Mouse (Mus musculus) heart, postnatal 0 days (tissue): ENCODE measurements around the gene Olfr49. TPM values are rescaled to one million over a fixed set of nuclear protein-coding genes. Genes with fewer than 3 reads are reported as not detected.

Experiments used
- ATAC-seq: fragments of 200-750 bp; cut with Nextera tagmentation; 2 replicates; pipeline ENCODE4 v1.8.0; 2017; ENCODE audit warnings: low read depth, moderate number of reproducible peaks, moderate library complexity; ENCODE audit not compliant: insufficient read depth
- DNase-seq: peaks from one replicate; pipeline ENCODE4 v3.0.0-alpha.2; 2016; ENCODE audit warnings: low spot score
- H3K27ac ChIP-seq: fragments of 300-500 bp; sonication (generic); 2 replicates; pipeline ENCODE4 v1.5.1; 2014; ENCODE audit warnings: low read depth, mild to moderate bottlenecking
- H3K27me3 ChIP-seq: fragments of 300-500 bp; sonication (generic); 2 replicates; pipeline ENCODE4 v1.6.1; 2014; ENCODE audit warnings: low read length, mixed read lengths; ENCODE audit not compliant: control insufficient read depth, insufficient read depth
- H3K36me3 ChIP-seq: fragments of 300-500 bp; sonication (generic); replicated peaks from 2 replicates; pipeline ENCODE4 v1.6.1; 2014; ENCODE audit warnings: low read length, mixed read lengths; ENCODE audit not compliant: control insufficient read depth, insufficient read depth
- H3K4me1 ChIP-seq: fragments of 300-500 bp; sonication (generic); 2 replicates; pipeline ENCODE4 v1.6.1; 2014; ENCODE audit warnings: antibody characterized with exemption; ENCODE audit not compliant: control insufficient read depth, insufficient read depth
- H3K4me2 ChIP-seq: fragments of 300-500 bp; sonication (generic); 2 replicates; pipeline ENCODE4 v1.6.1; 2014; ENCODE audit warnings: low read depth, mild to moderate bottlenecking, low read length, moderate library complexity
- H3K4me3 ChIP-seq: fragments of 300-500 bp; sonication (generic); 2 replicates; pipeline ENCODE4 v1.5.1; 2014; ENCODE audit warnings: low read depth, low read length
- H3K9ac ChIP-seq: fragments of 300-500 bp; sonication (generic); replicated peaks from 2 replicates; pipeline ENCODE4 v1.6.1; 2014; ENCODE audit warnings: low read depth, low read length, mixed read lengths
- H3K9me3 ChIP-seq: fragments of 300-500 bp; sonication (generic); replicated peaks from 2 replicates; pipeline ENCODE4 v1.6.1; 2016; ENCODE audit warnings: low read length; ENCODE audit not compliant: control insufficient read depth
- CTCF ChIP-seq: IDR thresholded peaks from 2 replicates; pipeline ENCODE4 v1.5.1; 2016; ENCODE audit warnings: antibody characterized with exemption, control low read depth, low read depth
- EP300 ChIP-seq: IDR thresholded peaks from 2 replicates; pipeline ENCODE4 v1.6.1; 2016; ENCODE audit warnings: antibody characterized with exemption, low read depth
- WGBS: fragments of 180-500 bp; shearing (Covaris S2); extraction: QIAGEN DNeasy Blood & Tissue Kit; methylation state at CpG from one replicate; pipeline ENCODE4 v1.1.7; 2014; 5-methylcytosine and 5-hydroxymethylcytosine counted together
- polyA plus RNA-seq: library from polyadenylated mRNA; unstranded; fragments of >200 nt; fragmentation: Nextera tagmentation; extraction: Ambion mirVana; gene quantifications from 2 replicates; pipeline ENCODE4 v1.2.1, GENCODE M21; 2015
- total RNA-seq: library from RNA; depleted of rRNA; stranded (reverse); fragments of >200 nt; gene quantifications from 2 replicates; pipeline ENCODE4 v1.2.3, GENCODE M21; 2014; ENCODE audit warnings: low replicate concordance

The Olfr49 gene
- total and polyA plus RNA-seq, 2 experiments from 2014 or later = not detected

GRCm38 (mm10) chr14:54253741-54254291 lies 30.9 kb downstream of the Olfr49 start, which contains the start of the genes Dad1 and Abhd4:
Dad1 (minus strand) TSS chr14:54254104.
Abhd4 (plus strand) TSS chr14:54254188.
- H3K4me2 ChIP-seq = peak within 1 kb of the TSS; percentile 81
- peak within 1 kb of the TSS; percentile 75 for H3K9ac ChIP-seq
- ATAC-seq (peak; percentile 99), DNase-seq (peak; percentile 99)
- peak within 1 kb of the TSS; percentile 82 for H3K4me3 ChIP-seq
- H3K27ac ChIP-seq = peak within 1 kb of the TSS; percentile 92
- under 1% methylated on average over 39 of the region's 39 CpGs for WGBS
- H3K36me3 ChIP-seq = no peaks in the 10 kb centered on the region
- H3K9me3 ChIP-seq = no peaks in the 10 kb centered on the region
- TF ChIP-seq EP300 = no peak; the same call in 1 of the 2 replicates
- no peak for TF ChIP-seq CTCF
- peaks cover 26% of the 10 kb centered on the region for H3K4me1 ChIP-seq
- H3K27me3 ChIP-seq = no peaks in the 10 kb centered on the region

GRCm38 (mm10) chr14:54250122-54250521 lies 34.6 kb downstream of the Olfr49 start:
- no peak for DNase-seq
- H3K27ac ChIP-seq = no peak overlapping the region
- WGBS = 61% methylated on average over 4 of the region's 4 CpGs
- TF ChIP-seq CTCF = no peak
- TF ChIP-seq EP300 = no peak
- no peak overlapping the region for H3K4me3 ChIP-seq
- no peak for ATAC-seq
- H3K9me3 ChIP-seq = no peaks in the 10 kb centered on the region
- H3K4me1 ChIP-seq = peaks cover 21% of the 10 kb centered on the region; the same call in 1 of the 2 replicates
- H3K36me3 ChIP-seq = peaks cover 14% of the 10 kb centered on the region; the same call in 1 of the 2 replicates
- no peaks in the 10 kb centered on the region for H3K27me3 ChIP-seq
- H3K4me2 ChIP-seq = no peak overlapping the region
- no peak overlapping the region for H3K9ac ChIP-seq

- H3K27ac ChIP-seq = no peak overlapping the region
- H3K9ac ChIP-seq = no peak overlapping the region
- TF ChIP-seq CTCF = no peak
- 0 out of 2 replicates have a peak overlapping the region, but pooled peaks have one; percentile 9 for H3K4me2 ChIP-seq
- H3K4me3 ChIP-seq = no peak overlapping the region
- DNase-seq = no peak
- H3K27me3 ChIP-seq = no peaks in the 10 kb centered on the region
- no peaks in the 10 kb centered on the region for H3K9me3 ChIP-seq
- WGBS = 62% methylated on average over 9 of the region's 9 CpGs
- peaks cover 16% of the 10 kb centered on the region; the same call in 1 of the 2 replicates for H3K4me1 ChIP-seq
- peaks cover 14% of the 10 kb centered on the region; the same call in 1 of the 2 replicates for H3K36me3 ChIP-seq
- ATAC-seq = no peak
These were observed 35.4 kb downstream of the Olfr49 start for GRCm38 (mm10) chr14:54249326-54249725.

DNA sequence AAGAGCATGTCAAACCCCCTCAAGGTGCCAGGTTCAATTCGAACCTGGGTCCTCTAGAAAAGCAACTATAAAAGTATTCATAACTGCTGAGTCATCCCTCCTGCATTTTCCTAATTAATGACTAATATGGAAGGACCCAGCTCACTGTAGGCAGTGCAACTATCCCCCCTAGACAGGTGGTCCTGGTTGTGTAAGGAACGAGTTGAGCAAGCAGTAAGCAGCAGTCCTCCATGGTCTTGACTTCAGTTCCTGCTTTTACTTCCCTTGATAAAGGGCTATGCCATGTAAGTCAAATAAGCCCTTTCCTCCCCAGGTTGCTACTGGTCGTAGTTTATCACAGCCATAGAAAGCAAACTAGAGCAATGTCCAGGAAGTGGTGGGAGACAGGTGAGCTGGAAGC lies 38.5 kb downstream of the Olfr49 start:
- no peak for ATAC-seq
- no peak for DNase-seq
- Histone ChIP-seq H3K27me3 (no peaks in the 10 kb centered on the region), H3K4me3 (no peak overlapping the region), H3K9ac (no peak overlapping the region), H3K9me3 (no peaks in the 10 kb centered on the region; the same call in 1 of the 2 replicates), H3K36me3 (peaks cover 32% of the 10 kb centered on the region), H3K27ac (no peak overlapping the region), H3K4me1 (peaks cover 7% of the 10 kb centered on the region), H3K4me2 (no peak overlapping the region)
- TF ChIP-seq EP300 (no peak), CTCF (no peak)
- 85% methylated on average over 3 of the region's 3 CpGs for WGBS

DNA sequence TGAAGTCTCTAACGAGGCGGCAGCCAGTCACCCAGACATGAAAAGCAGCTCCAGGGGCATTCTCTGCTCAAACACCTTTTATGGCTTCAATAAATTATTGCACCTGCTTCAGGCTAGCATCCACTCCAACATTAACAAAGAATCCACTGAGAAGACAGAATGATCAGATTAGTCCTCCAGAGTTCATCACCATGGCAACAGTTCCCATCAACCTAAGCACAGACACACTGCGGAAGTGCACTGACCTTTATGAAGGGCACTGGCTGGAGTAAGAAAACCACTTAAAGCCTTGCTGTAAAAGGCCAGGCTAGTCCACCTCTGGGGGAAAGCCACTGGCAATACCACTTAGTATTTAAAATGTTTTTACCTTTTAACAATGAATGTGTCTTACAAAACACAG lies 40.6 kb downstream of the Olfr49 start:
- Histone ChIP-seq H3K4me2 (no peak overlapping the region), H3K4me3 (no peak overlapping the region), H3K4me1 (peaks cover 4% of the 10 kb centered on the region), H3K27me3 (no peaks in the 10 kb centered on the region), H3K9ac (no peak overlapping the region), H3K36me3 (peaks cover 46% of the 10 kb centered on the region), H3K9me3 (no peaks in the 10 kb centered on the region; the same call in 1 of the 2 replicates), H3K27ac (peak overlapping the region; percentile 36)
- TF ChIP-seq EP300 (no peak), CTCF (no peak)
- 37% methylated on average over 3 of the region's 3 CpGs for WGBS
- ATAC-seq (peak; percentile 72; the same call in 1 of the 2 replicates), DNase-seq (peak; percentile 62)
